Mouse (Mus musculus): ENCODE results near the gene H2-Oa.

The H2-Oa gene

DNA sequence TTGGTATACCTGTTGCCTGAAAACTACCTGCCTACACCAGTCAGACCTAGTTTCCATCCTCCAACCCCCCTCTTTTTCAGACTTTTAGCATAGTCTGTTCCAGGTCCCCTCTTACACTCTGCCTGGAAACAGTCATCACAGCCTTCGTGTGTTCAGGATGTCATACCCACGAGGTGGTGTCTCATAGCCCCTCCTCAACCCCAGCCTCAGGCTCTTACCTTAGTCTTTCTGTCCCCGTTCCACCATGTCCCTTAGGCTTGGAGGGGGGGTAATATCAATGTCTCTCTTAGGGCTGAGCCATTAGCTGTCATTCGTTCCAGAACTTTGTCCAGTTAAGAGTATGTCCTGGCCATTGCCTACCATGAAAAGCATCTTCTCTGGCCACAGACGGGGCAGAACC is 9.0 kb downstream of the H2-Oa start:
- DNase-seq (ENCODE audit: low spot score): no peak

DNA sequence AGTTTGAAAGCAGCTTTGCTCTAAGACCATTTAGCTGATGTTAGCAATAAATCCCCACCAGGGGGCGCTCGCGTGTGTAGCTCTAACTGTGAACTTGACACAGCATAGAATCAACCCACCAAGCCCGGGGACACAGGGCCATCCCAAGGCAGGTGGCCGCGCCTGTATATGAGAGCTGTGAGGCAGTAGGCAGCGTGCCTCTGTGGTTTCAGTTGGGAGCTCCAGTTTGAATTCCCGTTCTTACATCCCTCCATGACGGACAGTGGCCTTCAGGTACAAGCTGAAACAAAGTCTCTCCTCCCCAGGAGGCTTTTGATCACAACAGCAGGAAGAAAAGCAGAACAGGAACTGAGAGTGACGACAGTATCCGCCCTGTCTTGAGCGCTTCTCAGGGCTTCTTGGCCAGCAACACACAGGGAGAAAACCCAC is 9.5 kb downstream of the H2-Oa start:
- peak; percentile 79 for DNase-seq (ENCODE audit: low spot score)

DNA sequence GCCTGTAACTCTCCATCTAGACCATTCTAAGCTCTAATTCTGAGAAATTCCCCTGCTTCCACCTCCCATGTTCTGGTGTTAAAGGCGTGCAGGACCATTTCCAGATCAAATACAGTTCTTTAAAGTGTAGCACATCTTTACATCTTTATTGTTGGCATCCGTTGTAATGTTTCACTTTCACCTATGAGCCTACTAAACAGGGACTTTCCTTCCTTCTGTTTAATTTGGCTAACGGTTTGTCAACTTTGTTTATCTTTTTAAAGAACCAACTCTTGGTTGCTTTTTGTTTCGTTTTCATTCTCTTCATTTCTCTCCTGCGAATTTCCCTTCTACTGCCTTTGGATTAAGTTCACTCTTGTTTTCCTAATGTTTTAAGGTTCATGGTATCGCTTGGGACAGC is 10.7 kb downstream of the H2-Oa start:
- DNase-seq (ENCODE audit: low spot score): no peak

DNA sequence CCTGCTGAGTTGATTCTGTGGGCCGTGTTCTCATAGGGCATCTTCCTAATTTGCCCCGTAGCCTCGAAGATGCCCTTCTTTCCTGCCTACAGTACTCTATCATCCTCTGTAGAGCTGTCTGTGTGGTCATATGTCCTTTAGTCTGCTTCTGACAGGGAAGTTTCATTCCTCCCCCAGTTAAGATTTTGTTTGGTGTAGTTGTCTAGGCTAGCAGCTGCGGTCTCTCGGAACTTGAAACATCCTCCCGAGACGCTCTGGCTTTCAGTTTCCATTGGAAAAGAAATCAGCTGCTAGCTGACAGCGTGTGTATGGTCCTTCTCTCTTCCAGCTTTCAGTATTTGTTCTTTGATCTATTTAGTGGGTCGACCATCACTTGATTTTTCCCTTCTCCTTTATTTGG is 12.7 kb downstream of the H2-Oa start:
- no peak for DNase-seq (ENCODE audit: low spot score)

DNA sequence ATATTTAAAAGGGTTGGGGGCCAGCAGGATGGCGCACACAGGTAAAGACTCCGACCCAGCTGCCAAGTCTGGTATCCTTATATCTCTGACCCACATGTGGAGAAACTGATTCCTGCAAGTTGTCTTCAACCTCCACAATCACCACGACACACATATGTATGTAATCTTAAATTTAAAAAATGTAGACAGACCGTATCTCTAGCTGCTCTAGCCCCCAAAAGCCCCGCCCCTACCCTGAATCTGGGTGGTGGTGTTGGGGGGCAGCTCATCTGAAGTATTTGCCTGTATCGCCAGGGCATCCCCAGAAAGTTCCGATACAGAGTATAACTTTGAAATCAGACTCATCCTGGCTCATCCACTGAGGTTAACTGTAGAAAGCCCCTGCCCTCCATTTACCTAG is 14.4 kb downstream of the H2-Oa start:
- DNase-seq (ENCODE audit: low spot score): no peak

DNA sequence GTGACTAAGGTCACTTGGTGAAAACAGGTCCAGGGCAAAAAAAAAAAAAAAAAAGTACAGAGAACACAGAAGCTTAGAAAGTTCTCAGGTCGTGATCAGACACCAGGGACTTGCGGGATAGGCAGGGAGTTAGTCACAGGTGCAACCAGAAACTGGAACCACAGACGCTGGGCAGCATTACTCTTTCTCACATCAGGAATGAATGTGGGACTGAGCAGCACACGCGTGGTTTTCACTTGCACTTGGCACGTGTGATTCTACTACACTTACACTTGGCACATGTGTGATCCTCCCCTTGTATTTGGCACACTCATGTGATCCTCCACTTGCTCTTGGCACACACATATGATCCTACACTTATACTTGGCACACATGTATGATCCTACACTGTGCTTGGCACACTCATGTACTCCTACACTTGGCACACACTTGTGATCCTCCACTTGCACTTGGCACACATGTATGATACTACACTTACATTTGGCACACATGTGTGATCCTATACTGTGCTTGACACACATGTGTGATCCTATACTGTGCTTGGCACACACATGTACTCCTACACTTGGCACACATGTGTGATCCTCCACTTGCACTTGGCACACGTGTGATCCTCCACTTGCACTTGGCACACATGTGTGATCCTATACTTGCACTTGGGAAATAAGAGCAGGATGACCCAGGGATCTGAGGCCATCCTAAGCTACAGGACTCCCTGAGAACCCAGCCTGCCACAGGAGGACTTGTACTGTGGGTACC is 15.1 kb downstream of the H2-Oa start:
- DNase-seq (ENCODE audit: low spot score): no peak

DNA sequence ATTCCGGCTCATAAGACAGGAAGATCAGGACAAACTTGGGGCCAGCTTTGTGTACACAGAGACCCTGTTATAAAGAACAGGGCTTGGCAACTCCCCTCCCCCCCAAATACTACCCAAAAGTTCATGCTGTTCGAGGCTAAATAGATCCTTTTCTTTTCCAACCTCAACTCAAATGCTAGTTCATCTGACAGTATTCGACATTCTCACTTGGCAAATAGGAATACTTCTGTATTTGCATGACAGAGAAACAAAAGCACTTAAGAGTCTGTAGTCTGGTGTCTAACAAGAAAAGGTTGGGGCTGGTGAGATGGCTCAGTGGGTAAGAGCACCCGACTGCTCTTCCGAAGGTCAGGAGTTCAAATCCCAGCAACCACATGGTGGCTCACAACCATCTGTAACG is 16.3 kb downstream of the H2-Oa start:
- DNase-seq (ENCODE audit: low spot score): no peak

DNA sequence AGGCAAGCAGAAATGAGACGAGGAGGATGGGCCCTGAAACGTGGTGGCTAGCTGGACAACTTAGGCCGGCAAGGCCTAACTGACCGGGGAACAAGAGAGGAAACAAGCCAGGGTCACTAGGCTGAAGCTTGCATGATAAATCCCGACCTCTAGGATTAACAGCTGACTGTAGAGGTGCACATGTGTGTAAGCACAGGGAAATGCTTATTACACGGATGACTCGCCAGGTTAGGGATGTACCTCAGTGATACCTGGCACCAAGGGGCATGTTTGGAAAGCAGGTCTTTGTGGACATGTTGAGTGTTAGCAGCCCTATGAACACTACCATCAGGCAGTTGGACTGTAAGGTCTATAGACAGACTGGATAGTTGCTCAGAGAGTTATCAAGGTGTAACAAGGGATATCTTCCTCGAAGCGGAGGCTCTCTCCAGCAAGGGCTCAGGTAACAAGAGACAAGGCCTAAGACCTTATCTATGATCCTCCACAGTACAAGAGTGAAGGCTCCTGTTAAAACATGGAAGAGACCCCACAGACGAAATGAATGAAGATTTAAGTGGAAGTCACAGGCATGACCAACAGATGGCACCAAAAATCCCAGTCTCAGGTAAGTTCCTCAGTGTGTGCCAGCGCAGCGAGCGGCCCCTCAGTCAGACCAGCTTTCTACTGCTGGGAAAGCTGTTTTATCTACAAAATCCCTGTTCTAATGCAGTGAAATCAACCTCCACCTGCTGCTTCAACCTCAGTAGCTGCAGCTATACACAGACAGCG is 17.1 kb downstream of the H2-Oa start:
- DNase-seq (ENCODE audit: low spot score): no peak

DNA sequence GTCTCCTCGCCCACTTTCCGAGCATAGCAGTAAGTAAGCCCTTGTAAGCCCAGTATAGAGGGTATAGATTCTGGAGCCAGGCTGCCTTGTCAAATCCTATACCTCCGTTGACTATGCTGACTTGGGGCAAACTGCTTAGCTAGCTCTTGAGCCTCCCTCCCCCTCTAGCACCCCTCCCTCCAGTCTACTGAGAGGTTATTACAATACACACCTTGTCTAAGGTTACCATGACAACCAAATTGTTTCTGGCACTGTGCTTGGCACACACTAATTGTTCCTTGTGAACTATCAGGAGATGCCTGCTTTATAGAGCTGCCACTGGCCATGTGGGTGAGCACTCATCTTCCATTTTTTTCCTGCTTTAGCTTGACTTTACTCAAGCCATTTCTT is 17.7 kb downstream of the H2-Oa start:
- no peak for DNase-seq (ENCODE audit: low spot score)

DNA sequence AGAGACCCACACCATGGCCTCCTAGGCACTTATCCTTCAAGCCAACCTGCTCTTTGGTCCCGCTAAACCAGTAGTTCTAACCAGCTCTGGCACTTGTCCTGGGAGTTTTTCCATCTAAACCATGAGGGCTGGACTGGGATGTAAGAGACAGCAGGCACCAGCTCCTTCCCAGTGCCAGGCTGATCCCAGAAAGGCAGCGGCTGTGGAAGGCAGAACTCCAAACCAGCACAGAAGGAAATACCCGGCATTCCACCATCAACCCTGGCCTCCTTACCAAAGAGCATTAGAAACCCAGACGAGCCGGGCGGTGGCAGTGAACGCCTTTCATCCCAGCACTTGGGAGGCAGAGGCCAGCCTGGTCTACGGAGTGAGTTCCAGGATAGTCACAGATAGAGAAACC is 18.2 kb downstream of the H2-Oa start:
- DNase-seq (ENCODE audit: low spot score): no peak

DNA sequence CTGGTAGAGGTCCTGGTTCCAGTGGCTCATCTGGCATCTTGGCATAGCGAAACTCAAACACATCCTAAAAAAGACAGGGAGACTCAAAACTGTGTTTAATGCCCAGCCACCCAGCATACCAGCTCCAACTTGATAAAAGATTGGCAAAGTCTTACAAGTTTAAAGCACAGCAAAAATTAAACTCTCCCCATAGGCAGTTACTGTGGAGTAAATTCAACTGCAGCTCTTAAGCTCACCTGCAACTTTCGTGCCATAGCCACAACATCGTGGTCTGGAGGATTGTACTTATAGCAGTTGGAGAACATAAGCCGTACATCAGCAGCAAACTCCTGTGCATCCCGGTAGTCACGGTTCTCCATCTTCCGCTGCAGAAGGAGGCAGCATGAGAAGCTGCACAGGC is 22.0 kb downstream of the H2-Oa start:
- DNase-seq (ENCODE audit: low spot score): no peak

DNA sequence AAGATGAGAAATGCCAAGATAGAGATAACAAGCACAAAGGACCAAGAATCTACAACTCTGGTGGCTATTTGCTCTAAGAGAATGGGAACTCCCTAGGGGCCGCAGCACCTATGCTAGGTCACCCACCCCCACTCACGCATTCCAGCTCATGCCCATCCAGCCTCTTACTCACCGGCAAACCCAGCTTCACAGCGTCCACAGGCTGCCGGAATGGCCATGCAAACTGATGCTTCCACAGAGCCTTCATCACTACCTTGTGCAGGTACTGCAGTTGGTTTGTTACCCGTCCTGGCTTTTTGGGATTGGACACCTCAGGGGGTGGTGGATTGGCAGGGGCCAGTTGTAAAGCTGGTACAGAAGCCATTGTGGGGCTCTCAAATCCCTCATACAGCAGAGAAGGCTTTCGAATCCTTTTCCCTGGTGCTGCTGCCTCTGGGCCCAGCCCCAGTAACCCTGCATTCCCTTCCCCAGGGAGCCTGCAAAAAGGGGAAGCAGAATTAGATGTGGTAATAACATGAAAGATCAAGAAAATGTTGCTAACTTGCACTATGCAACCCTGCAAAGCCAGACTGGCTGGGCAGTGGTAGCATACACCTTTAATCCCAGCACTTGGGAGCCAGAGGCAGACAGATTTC is 24.7 kb downstream of the H2-Oa start:
- DNase-seq (ENCODE audit: low spot score): no peak

DNA sequence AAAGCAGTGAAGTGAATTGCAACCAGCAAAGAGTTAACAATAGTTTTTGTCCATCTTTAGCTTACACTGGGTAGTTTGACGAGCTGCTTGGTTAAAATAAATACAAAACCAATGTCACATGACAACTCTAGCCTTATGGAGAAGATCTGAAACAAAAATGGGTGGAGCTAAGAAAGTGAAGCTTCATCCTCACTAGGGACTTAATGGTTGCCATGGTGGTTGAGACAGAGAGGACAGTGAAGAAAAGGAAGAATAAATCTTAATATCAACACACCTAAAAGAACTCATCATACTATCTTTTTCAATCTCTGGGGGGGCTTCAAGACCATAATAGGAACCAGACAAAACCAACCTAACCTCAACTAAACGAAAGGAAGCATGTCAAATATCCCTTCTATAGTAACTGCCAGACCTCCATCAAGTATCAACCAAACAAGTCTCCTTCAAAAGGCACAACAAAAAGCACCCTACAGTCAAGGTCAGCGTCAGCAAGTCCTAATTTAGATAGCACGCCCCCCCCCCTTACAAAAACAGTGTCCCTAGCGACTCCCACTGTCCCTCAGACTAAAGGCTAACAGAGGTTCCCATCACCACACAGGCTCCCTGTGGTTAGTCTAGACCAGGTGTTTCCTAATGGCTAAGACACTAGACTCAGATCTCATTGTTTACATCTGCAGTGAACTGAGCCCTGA is 25.4 kb downstream of the H2-Oa start:
- DNase-seq (ENCODE audit: low spot score): no peak

DNA sequence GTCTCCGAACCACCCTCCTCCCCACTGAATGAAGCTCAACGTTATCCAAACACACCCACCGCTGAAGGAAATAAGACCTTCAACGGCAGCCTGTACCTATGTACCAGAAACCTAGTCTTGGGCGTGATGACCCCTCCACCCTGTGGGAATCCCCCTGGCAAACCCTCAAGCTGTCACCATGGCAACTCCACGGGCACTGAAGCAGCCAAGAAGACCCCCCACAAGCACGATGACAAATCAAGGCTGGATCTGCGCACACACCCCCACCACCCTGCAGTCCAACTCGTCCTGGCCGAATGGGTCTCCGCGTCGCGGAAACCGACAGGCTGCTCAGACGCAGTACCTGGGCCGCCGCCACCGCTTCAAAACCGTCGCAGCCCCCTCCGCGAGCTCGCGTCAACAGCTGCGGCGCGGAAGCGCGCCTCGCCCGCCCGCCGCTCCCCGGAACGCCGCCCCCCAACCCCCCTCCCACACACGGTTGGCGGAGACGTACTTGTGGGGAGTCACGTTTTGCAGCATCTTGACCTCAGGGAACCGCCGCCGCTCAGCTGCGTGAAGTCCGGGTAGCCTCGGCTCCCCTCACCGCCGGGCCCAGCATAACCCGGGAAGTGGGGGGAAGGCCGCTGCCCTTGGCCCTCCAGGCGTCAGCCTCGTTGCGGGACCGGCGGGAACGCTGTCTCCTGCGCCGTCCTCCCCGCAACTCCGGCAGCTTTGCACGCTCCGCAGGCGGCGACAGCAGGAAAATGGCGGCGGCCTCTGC is 26.2 kb downstream of the H2-Oa start:
- no peak for DNase-seq (ENCODE audit: low spot score)

DNA sequence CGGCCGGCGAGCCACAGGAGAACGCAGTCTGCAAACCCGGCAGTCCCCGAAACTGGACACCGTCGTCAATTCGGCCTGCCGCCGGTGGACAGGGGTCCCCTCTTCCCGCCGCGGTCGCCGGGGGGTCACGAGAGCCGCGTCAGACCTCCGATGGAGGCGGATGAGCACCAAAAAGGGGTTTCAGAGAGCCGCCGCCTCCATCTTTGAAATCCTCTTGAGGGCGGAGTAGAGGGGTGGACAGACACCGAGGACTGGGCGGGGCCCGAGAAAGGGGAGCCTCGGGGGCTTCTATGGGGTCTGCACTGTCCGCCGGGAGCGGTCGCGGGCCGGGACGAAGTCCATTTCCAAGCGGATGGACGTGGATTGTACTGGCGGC is 26.7 kb downstream of the H2-Oa start:
- DNase-seq (ENCODE audit: low spot score): no peak

DNA sequence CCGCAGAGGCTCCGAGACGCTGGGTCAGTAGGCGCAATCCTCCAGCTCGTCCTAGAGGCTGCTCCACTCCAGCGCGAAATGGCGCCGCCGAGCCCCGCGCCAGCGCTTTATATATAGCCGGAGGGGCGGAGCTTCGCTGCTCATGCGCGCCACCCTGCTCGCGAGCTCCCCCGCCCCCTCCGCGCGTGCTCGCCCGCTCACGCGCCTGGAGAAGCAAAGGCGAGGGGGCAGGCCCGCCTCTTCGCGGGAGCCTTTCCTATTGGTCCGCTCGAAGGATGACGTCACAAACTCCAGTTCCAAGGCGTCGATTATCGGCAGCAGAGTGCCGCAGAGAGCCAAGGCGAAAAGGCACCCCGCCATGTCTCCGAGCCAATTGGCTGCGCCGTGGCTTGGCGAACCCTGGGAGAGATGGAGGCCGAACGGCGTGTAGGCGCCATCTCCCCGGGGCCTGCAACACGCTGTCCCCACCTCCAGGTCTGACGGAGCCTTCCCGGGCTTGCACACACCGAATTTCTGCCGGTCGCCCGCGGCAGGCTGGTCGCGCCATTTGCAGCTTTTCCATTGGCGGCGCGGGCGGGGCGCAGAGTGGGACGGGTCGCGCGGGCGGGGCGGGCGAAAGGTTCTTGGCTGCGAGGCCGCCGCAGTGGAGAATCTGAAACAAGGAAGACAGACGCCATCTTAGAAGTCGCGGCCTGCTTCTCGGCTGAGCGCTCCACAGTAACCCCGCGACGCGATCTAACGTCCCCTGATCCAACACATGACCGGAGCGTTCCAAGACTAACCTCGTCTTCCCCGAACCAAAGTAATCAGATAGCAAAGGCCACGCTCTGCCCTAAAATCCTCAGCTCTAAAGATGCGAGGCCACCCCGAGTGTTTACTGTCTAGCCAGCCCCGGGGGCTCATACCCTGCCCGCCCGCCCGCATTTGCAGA is 27.4 kb downstream of the H2-Oa start, which contains the start of gene H2-DMa:
Gene H2-DMa (plus strand): TSS at position 293 of the 931 bp plus-strand sequence.
- DNase-seq (ENCODE audit: low spot score): peak; percentile 94

DNA sequence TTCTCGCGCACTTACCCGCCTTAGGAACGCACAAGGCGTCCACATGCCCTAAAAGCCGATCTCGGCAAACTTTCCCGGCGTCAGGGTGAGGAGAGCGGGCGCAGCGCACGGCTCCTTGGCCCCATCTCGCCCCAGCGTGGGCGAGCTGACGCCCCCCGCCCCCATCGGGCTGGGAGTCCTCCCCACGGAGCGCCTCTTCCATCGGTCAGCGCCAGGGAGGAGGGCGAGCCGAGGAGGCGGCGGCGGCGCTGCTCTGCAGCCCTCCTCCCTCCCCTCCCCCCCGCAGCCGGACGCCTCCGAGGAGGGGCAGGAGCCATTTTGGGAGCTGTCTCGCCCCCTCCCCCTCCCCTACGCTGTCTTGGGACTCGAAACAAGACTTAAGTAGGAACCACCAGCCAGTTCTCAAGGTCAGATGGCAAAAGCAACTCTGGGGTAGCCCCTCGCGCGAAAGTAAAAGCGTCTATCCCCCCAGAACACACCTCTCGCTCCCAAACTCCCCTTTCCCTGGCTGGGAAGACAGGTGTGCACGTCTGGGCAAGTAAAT is 28.1 kb downstream of the H2-Oa start:
- peak; percentile 78 for DNase-seq (ENCODE audit: low spot score)

DNA sequence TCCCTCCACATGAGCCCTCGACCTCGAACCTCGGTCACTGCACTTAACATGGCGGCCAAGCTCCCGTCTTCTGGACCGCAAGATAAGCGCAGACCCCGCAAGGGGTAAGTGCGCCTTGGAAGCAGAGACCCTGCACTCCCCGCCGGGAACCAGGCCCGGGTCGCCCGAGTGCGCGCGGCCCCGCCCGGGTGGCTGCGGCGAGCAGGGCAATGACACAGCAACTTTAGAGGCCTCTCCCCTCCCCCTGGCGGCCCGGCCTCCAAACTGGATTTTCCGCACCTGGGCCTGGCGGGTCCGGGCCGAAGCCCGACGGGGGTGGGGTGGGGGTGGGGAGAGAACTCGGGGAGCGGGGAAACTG is 28.7 kb downstream of the H2-Oa start:
- DNase-seq (ENCODE audit: low spot score): peak; percentile 68

DNA sequence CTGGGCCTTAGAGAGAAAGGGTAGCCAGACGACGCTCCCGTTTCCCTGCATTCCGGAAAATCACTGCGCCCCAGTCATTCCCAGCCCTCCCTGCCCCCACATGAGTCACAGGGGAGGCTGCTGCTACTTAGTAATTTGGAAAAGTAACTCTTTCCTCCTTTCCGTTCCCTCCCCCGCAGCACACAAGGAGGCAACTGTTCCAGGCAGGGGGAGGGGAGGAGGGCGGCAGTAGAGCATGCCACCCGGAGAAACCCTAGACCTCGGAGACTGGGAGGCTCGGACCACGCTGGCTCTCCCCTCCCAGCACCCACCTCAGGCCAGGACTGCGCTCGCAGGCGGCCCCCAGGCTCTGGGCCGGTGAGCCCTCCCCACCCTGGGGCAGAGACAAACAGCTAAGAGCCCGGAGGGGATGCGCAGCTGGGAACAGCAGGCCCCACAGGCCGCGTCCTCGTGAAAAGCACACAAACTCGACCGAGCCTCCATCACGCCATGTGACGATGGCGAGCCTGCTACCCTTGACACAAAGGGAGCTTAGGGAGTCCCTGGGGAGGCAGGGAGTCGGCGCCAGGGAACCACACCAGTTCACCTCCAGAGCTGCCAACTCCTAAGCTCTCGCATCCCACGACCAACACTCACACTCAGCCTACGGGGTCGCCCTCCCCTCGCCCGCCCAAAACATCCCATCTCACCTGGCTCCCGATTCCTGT is 29.2 kb downstream of the H2-Oa start:
- DNase-seq (ENCODE audit: low spot score): peak; percentile 49

DNA sequence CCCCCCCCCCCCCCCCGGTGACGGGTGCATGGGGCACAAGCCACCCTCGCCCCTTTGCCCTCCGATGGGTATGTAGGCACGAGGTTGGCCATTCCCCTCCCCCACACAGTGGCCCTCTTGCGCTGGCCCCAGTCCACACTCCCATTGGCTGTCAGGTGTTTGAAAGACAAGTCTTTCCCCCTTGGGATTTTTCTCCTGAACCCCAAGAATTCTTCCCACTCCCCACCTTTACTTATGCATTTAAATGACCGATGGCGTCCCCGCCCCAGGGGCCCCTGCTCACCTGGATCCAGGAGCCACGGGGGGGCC is 29.7 kb downstream of the H2-Oa start:
- no peak for DNase-seq (ENCODE audit: low spot score)

Data from urinary bladder, postnatal 10 days (tissue).